Mouse (Mus musculus) midbrain, postnatal 0 days (tissue): ENCODE measurements at regions not wholly inside any gene's neighbourhood (a gene's known extent, or its start where the extent isn't known, plus 50 kb on each side); places are given as distances from the start of the nearest gene placed in this dataset.

ENCODE experiments used
- ATAC-seq: fragments of 200-750 bp; cut with Nextera tagmentation; 2 replicates; pipeline ENCODE4 v1.8.0; 2017; ENCODE audit warnings: moderate number of reproducible peaks, mild to moderate bottlenecking, moderate TSS enrichment, moderate library complexity; ENCODE audit not compliant: low FRiP score
- DNase-seq: peaks from one replicate; pipeline ENCODE4 v3.0.0-alpha.2; 2015; ENCODE audit warnings: low spot score
- H3K27ac ChIP-seq: fragments of 300-500 bp; sonication (generic); 2 replicates; pipeline ENCODE4 v1.5.1; 2014; ENCODE audit warnings: low read depth, mild to moderate bottlenecking, low read length, mixed read lengths
- H3K27me3 ChIP-seq: fragments of 300-500 bp; sonication (generic); 2 replicates; pipeline ENCODE4 v1.6.1; 2014; ENCODE audit warnings: low read length, control low read depth, mixed read lengths; ENCODE audit not compliant: insufficient read depth
- H3K36me3 ChIP-seq: fragments of 300-500 bp; sonication (generic); 2 replicates; pipeline ENCODE4 v1.6.1; 2014; ENCODE audit warnings: low read length, control low read depth, mixed read lengths; ENCODE audit not compliant: insufficient read depth
- H3K4me1 ChIP-seq: fragments of 300-500 bp; sonication (generic); 2 replicates; pipeline ENCODE4 v1.6.1; 2014; ENCODE audit warnings: mild to moderate bottlenecking, control low read depth, antibody characterized with exemption, low read length, mixed read lengths; ENCODE audit not compliant: insufficient read depth
- H3K4me2 ChIP-seq: fragments of 300-500 bp; sonication (generic); 2 replicates; pipeline ENCODE4 v1.6.1; 2014; ENCODE audit warnings: low read depth, mild to moderate bottlenecking, low read length, mixed read lengths; ENCODE audit not compliant: poor library complexity, severe bottlenecking
- H3K4me3 ChIP-seq: fragments of 300-500 bp; sonication (generic); 2 replicates; pipeline ENCODE4 v1.5.1; 2014; ENCODE audit warnings: low read depth, mild to moderate bottlenecking, low read length, moderate library complexity
- H3K9ac ChIP-seq: fragments of 300-500 bp; sonication (generic); replicated peaks from 2 replicates; pipeline ENCODE4 v1.6.1; 2014; ENCODE audit warnings: mild to moderate bottlenecking, low read length, moderate library complexity, mixed read lengths; ENCODE audit not compliant: poor library complexity, severe bottlenecking
- H3K9me3 ChIP-seq: fragments of 300-500 bp; sonication (generic); 2 replicates; pipeline ENCODE4 v1.6.1; 2016; ENCODE audit warnings: low read length, control low read depth
- CTCF ChIP-seq: IDR thresholded peaks from 2 replicates; pipeline ENCODE4 v1.5.1; 2016; ENCODE audit warnings: antibody characterized with exemption, mild to moderate bottlenecking
- WGBS: fragments of 180-500 bp; shearing (Covaris S2); extraction: QIAGEN DNeasy Blood & Tissue Kit; methylation state at CpG from one replicate; pipeline ENCODE4 v1.1.7; 2014; 5-methylcytosine and 5-hydroxymethylcytosine counted together

GRCm38 (mm10) chr14:58317231-58317630, 246.9 kb downstream of the Fgf9 start:
- no peak for ATAC-seq
- Histone ChIP-seq H3K4me2 (no peak overlapping the region), H3K4me1 (no peaks in the 10 kb centered on the region), H3K27ac (no peak overlapping the region), H3K9ac (no peak overlapping the region), H3K9me3 (no peaks in the 10 kb centered on the region), H3K27me3 (no peaks in the 10 kb centered on the region), H3K36me3 (no peaks in the 10 kb centered on the region), H3K4me3 (no peak overlapping the region)
- TF ChIP-seq CTCF: no peak
- DNase-seq: no peak
- 57% methylated on average over 4 of the region's 4 CpGs for WGBS

GRCm38 (mm10) chr14:58307695-58308094, 237.3 kb downstream of the Fgf9 start:
- H3K36me3 ChIP-seq: no peaks in the 10 kb centered on the region
- WGBS: 87% methylated on average over 6 of the region's 6 CpGs

GRCm38 (mm10) chr14:58306832-58307521, 236.6 kb downstream of the Fgf9 start:
- Histone ChIP-seq H3K36me3 (no peaks in the 10 kb centered on the region), H3K9me3 (no peaks in the 10 kb centered on the region), H3K4me2 (no peak overlapping the region), H3K4me1 (no peaks in the 10 kb centered on the region), H3K9ac (no peak overlapping the region), H3K27ac (no peak overlapping the region), H3K4me3 (no peak overlapping the region), H3K27me3 (no peaks in the 10 kb centered on the region)
- WGBS: 66% methylated on average over 11 of the region's 11 CpGs
- ATAC-seq: no peak
- no peak for DNase-seq
- no peak for TF ChIP-seq CTCF

More at GRCm38 (mm10) chr14:58307695-58308094, 237.3 kb downstream of the Fgf9 start:
- no peak for ATAC-seq
- Histone ChIP-seq H3K9ac (no peak overlapping the region), H3K9me3 (no peaks in the 10 kb centered on the region), H3K4me1 (no peaks in the 10 kb centered on the region), H3K27me3 (no peaks in the 10 kb centered on the region), H3K4me2 (no peak overlapping the region), H3K27ac (no peak overlapping the region), H3K4me3 (no peak overlapping the region)
- TF ChIP-seq CTCF: no peak
- no peak for DNase-seq

GRCm38 (mm10) chr14:58300411-58300887, 230.1 kb downstream of the Fgf9 start:
- TF ChIP-seq CTCF: no peak
- 75% methylated on average over 10 of the region's 10 CpGs for WGBS
- DNase-seq: no peak
- Histone ChIP-seq H3K9ac (no peak overlapping the region), H3K4me2 (no peak overlapping the region), H3K27me3 (no peaks in the 10 kb centered on the region), H3K9me3 (no peaks in the 10 kb centered on the region), H3K4me1 (no peaks in the 10 kb centered on the region), H3K36me3 (no peaks in the 10 kb centered on the region), H3K4me3 (no peak overlapping the region), H3K27ac (no peak overlapping the region)
- no peak for ATAC-seq

GRCm38 (mm10) chr14:58286007-58286525, 215.7 kb downstream of the Fgf9 start:
- Histone ChIP-seq H3K27me3 (no peaks in the 10 kb centered on the region), H3K27ac (no peak overlapping the region), H3K9ac (no peak overlapping the region), H3K36me3 (no peaks in the 10 kb centered on the region), H3K4me2 (no peak overlapping the region), H3K4me3 (no peak overlapping the region), H3K4me1 (no peaks in the 10 kb centered on the region), H3K9me3 (no peaks in the 10 kb centered on the region)
- TF ChIP-seq CTCF: no peak
- WGBS: 83% methylated on average over 13 of the region's 13 CpGs
- ATAC-seq: no peak
- DNase-seq: no peak

- Histone ChIP-seq H3K27me3 (no peaks in the 10 kb centered on the region), H3K36me3 (no peaks in the 10 kb centered on the region), H3K4me1 (no peaks in the 10 kb centered on the region), H3K9ac (no peak overlapping the region), H3K9me3 (no peaks in the 10 kb centered on the region), H3K27ac (no peak overlapping the region), H3K4me3 (no peak overlapping the region), H3K4me2 (peak overlapping the region; percentile 8; the same call in 1 of the 2 replicates)
- TF ChIP-seq CTCF: no peak
- peak; percentile 22 for DNase-seq
- WGBS: 67% methylated on average over 15 of the region's 15 CpGs
- no peak for ATAC-seq
These were observed 212.5 kb downstream of the Fgf9 start for GRCm38 (mm10) chr14:58282708-58283290.
